Mouse (Mus musculus) left cerebral cortex, adult 11 months (tissue): ENCODE data around the gene Trmt1.
A peak's percentile ranks its signal among the peaks of the same experiment; 100 is the strongest.
"Not testable (repeated sequence)": the region's sequence is repeated elsewhere in the genome, so short reads cannot be mapped to it uniquely, and the experiment has no call there.

ENCODE experiments used
- DNase-seq: peaks from one replicate; pipeline ENCODE4 v3.0.0; 2022; ENCODE audit warnings: low spot score

Gene Trmt1

GRCm38 (mm10) chr8:84659936-84660818, 25.9 kb upstream of the Trmt1 start:
- DNase-seq: no peak

GRCm38 (mm10) chr8:84660819-84661457, 25.2 kb upstream of the Trmt1 start:
- no peak for DNase-seq

GRCm38 (mm10) chr8:84661458-84661871, 24.6 kb upstream of the Trmt1 start:
- DNase-seq: peak; percentile 57

DNA sequence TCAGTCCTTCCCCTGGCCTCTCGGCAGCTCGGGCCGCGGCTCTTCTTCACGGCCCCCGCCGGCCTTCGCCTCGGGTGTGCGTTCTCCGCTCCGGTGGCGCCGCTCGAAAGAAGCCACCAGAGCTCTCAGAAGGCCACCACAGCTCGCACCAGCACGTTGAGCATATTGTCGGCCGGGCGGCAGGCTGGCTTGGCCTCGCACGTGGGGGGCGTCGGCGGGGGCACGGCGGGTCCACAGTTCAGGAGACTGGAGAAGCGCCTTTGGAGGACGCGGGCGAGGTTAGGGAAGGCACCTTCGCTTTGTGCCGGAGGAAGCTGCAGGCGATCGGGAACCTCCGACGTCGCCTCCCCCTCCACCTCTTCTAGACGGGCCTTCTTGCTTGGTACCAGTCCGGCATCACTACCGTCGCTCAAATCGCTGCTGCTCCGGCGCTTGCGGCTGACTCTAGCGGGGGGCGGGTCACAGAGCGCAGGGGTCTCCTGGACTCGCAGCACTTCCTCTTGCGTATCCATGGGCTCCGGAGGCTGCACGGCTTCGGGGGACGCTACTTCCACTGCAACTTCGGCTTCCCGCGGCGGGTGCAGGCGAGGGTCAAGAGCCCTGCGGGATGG, 24.0 kb upstream of the Trmt1 start:
- DNase-seq: no peak

GRCm38 (mm10) chr8:84662581-84663065, 23.5 kb upstream of the Trmt1 start, which contains the start of gene Ier2:
Ier2 (minus strand) TSS chr8:84662852.
- DNase-seq: peak; percentile 91

DNA sequence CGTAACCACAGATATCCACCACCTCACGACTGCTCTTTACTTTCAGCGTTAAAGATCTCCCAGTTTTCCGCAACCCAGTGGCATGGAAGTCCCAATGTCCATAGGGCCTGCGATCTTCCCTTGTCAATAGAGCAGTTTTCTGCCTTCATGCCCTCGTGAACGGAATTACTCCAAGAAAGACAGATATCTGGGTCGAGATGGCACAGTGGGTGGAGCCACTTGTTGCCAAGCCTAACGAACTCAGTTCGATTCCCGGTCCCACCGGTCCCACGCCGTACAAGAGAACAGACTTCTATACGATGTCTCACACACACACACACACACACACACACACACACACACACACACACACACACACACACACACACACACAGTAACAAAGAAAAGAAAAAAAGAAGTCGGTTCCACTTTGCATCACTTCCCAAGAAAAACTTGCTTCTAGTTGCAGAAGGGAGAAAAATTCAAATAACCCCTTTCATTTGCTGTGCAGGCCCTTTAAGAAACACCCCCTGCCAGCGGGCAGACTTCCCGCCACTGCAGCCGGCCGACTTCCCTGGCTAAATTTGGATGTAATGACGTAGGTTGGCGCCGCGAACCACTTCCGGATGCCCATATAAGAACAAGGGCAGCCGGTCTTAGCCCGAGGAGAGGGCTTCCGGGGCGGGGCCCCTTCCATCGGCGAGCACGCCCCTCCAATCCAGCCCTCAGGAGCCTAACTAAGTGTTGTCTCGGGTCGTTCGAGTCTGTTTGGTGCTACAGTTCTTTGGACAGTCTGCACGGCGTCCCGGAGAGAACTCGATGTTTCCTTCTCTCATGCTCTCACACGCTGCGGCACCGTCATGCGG, 22.4 kb upstream of the Trmt1 start:
- DNase-seq: peak; percentile 95

GRCm38 (mm10) chr8:84664566-84665384, 21.3 kb upstream of the Trmt1 start:
- peak; percentile 61 for DNase-seq

DNA sequence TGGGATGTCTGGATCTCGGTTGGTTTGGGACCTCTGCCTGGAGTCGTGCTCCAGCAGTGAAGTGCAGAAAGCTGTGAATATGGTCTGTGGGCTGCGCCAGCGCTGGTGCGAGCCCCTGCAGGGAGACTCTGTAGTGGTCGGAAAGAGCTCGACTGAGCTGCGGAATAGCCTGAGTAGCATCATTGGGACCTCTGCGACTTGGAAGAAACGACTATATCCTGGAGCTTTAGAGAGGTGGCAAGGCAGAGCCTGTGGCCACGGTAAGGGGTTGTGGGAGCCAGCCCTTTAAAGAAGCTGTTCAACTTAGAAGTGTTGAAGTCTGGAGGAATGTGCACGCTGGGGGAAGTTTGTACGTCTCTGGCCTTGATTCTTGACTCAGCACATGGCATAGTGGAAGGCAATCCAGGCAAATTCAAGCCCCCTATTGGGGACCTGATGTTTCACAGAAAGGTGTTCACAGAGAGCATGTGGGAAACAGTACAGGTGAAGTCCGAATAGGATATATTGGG, 20.7 kb upstream of the Trmt1 start:
- no peak for DNase-seq

GRCm38 (mm10) chr8:84668081-84668480, 18.0 kb upstream of the Trmt1 start:
- DNase-seq: no peak

DNA sequence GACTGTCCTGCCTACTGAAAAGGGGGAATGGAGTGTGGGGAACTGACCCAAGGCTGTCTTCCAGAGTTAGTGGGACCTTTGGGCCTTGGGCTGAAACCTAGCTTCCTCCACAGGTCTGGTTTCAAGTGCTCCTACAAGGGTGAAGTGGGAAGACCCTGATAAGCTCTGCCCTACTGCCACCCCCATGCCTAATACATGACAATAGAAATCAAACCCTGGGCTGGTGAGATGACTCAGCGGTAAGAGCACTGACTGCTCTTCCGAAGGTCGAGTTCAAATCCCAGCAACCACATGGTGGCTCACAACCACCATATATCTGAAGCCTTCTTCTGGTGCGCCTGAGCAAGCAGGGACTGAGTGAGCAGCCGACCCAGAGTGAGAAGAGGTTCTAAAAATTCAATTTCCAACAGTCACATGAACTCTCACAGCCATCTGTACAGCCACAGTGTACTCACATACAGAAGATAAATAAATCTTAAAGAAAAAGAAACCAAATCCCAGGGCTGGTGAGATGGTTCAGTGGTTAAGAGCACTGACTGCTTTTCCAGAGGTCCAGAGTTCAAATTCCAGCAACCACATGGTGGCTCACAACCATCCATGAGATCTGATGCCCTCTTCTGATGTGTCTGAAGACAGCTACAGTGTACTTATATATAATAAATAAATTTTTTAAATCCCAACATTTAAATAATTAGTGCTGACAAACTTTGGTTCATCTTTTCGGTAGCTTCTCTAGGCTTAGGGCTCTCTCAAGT, 17.2 kb upstream of the Trmt1 start:
- no peak for DNase-seq

GRCm38 (mm10) chr8:84670295-84671006, 15.7 kb upstream of the Trmt1 start:
- not testable (repeated sequence) for DNase-seq

DNA sequence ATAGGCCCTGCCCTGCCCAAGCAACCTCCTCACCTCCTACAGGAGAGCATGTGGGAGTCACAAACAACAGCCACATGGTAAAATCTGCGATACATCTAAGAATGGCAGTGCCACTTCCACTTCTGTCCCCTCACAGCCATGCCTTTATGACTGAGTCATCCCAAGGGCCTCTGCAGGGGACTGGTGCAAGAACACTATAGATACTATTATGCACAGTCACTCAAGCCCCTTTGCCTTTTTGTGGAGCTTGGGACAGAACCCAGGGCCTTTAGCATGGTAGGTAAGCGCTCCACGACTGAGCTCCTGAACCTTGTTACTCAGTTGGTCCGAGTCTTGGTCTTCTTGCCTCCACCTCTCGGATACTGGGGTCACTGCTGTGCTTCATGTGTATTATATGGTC, 8.8 kb upstream of the Trmt1 start:
- no peak for DNase-seq

DNA sequence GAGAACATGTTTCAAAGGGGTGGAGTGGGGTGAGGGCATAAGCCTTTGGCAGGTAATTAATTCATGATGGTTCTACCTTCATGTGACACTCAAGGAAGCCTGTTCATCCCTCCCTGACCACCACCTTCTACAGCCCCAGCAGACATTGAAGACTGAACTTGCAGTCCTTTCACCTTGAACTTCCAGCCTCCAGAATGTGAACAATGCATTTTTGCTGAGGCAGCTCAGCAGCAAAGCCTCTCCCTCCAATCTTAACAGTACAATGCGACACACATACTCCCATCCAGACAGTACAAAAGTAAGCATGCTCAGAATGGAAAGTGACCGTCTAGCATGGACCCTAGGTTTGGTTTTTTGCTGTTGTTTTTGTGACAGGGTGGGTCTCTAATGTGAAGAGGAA, 4.6 kb upstream of the Trmt1 start:
- no peak for DNase-seq

DNA sequence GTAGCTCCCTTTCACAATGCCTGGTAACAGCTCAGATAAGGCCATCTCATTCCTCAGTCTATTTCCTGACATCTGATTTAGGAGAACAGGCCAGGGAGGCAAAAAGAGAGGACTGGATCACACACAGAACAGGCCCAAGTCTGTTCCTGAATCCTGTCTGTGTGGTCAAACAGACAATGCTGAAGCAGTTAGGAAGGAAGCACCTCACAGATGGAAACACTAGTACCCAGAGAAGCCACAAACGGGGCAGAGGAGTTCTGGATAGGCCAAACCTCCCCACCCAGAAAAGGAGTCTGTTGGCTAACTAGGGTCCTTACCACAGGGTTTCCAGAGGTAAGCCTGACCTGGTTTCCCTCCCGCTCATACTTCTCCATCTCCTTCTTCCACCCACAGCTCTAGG, 3.9 kb upstream of the Trmt1 start:
- DNase-seq: no peak

- DNase-seq: no peak
These were observed 1.6 kb upstream of the Trmt1 start for GRCm38 (mm10) chr8:84684537-84684936.

- DNase-seq: no peak
These were observed 1.0 kb downstream of the Trmt1 start for GRCm38 (mm10) chr8:84687003-84687704.

GRCm38 (mm10) chr8:84687705-84688100, 1.6 kb downstream of the Trmt1 start, which contains the start of gene Nacc1:
Nacc1 (minus strand) TSS chr8:84687862.
- peak; percentile 68 for DNase-seq

DNA sequence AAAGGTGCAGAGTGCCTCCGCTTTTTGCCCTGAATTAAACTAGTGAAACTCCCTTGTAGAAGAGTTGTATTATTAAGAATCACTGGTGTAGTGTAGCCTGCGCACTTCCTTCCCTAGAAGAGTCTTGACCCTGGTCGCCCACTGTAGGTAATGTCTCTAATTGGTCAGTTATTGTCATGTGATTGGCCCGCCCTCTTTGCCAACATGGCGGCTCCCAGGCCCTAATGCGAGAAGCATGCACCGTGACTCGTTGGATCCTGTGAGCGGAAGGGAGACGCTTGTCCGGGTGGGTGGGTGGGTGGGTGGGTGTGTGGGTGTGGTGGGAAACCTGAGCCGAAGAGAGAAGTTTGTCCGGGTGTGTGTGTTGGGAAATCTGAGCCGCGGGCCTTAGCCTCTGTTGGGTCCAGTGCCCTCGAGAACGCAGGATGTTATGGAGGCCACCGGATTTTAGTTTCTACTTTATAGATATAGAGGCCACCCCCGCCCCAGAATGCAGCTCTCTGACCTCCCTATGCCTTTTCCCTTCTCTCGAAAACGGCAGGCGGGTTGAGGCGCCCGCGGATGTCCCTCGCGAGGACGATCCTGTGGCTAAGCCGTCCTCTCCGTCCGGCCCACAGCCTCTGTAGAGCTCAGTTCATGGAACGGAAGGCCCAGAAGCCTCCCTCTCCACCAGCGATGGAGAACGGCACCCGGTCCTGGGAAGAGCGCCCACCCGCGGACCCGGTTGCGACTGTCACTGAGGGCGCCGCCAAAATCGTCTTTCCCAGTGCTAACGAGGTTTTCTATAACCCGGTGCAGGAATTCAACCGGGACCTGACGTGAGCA, 3.2 kb downstream of the Trmt1 start:
- DNase-seq: peak; percentile 86
